Mouse (Mus musculus): ENCODE measurements at regions not wholly inside any gene's neighbourhood (a gene's known extent, or its start where the extent isn't known, plus 50 kb on each side); places are given as distances from the start of the nearest gene placed in this dataset.
"Not testable (repeated sequence)": the region's sequence is repeated elsewhere in the genome, so short reads cannot be mapped to it uniquely, and the experiment has no call there.

DNA sequence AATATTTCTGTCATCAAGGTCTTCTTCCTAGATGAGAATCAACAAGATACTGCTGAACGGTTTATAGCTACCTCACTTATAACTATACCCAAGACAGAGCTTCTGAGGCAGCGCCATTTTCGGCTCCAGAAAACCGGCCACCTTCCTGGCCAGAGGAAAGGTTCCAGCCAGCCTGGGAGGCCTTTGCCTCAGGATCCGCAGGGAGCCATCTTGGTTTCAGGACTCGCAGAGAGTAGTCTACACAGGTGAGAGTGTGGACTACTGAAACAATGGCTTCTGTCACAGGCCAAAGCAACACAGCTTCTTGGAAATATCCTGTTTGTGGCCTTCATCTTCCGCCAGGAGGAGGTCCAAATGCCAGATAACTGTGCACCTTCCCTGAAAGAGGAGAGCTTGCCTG lies 447.5 kb downstream of the Kcnt2 start:
- no peak overlapping the region for H3K27ac ChIP-seq (ENCODE audit: insufficient read depth, low read length)
- no peak overlapping the region for H3K4me3 ChIP-seq (replicated peaks; ENCODE audit: insufficient read depth, low read depth, low read length)
- WGBS = 89% methylated on average over 7 of the region's 7 CpGs
- no peak for DNase-seq
- H3K27me3 ChIP-seq (ENCODE audit: control insufficient read depth, insufficient read depth, low read length) = no peaks in the 10 kb centered on the region
- TF ChIP-seq CTCF (IDR thresholded peaks at IDR 0.05; ENCODE audit: borderline replicate concordance, insufficient read depth, low read depth, low read length) (no peak), POLR2A (IDR thresholded peaks at IDR 0.05; ENCODE audit: borderline replicate concordance, insufficient read depth, low read length) (no peak)
- H3K4me1 ChIP-seq (ENCODE audit: control insufficient read depth, insufficient read depth, low read length) = no peaks in the 10 kb centered on the region

DNA sequence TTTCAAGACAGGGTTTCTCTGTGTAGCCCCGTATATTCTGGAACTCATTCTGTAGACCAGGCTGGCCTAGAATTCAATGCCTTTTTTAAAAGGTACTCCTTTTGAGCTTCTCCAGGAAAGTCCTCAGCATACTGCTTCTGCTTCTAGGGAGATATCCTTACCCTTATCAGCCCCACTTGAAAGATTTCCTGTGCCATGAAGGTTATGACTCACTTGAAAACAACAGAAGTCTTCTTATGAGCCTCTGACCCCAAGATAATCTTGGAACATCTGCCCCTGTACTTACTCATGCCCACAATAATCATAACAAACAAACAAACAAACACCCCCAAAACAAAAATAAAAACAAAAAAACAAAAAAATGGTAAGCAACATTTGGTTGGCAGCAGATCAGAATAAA lies 484.2 kb downstream of the Kcnt2 start:
- no peaks in the 10 kb centered on the region for H3K27me3 ChIP-seq (ENCODE audit: control insufficient read depth, insufficient read depth, low read length)
- TF ChIP-seq POLR2A (IDR thresholded peaks at IDR 0.05; ENCODE audit: borderline replicate concordance, insufficient read depth, low read length) = no peak
- TF ChIP-seq CTCF (IDR thresholded peaks at IDR 0.05; ENCODE audit: borderline replicate concordance, insufficient read depth, low read depth, low read length) = no peak
- H3K27ac ChIP-seq (ENCODE audit: insufficient read depth, low read length) = no peak overlapping the region
- DNase-seq = no peak
- H3K4me3 ChIP-seq (replicated peaks; ENCODE audit: insufficient read depth, low read depth, low read length) = no peak overlapping the region
- 100% methylated on average over 1 of the region's 1 CpGs for WGBS
- H3K4me1 ChIP-seq (ENCODE audit: control insufficient read depth, insufficient read depth, low read length) = no peaks in the 10 kb centered on the region

- no peaks in the 10 kb centered on the region for H3K4me1 ChIP-seq (ENCODE audit: control insufficient read depth, insufficient read depth, low read length)
- no peak for DNase-seq
- no peaks in the 10 kb centered on the region for H3K27me3 ChIP-seq (ENCODE audit: control insufficient read depth, insufficient read depth, low read length)
- TF ChIP-seq CTCF (IDR thresholded peaks at IDR 0.05; ENCODE audit: borderline replicate concordance, insufficient read depth, low read depth, low read length) = no peak
- no peak for TF ChIP-seq POLR2A (IDR thresholded peaks at IDR 0.05; ENCODE audit: borderline replicate concordance, insufficient read depth, low read length)
- no peak overlapping the region for H3K27ac ChIP-seq (ENCODE audit: insufficient read depth, low read length)
- no peak overlapping the region for H3K4me3 ChIP-seq (replicated peaks; ENCODE audit: insufficient read depth, low read depth, low read length)
- WGBS = 62% methylated on average over 3 of the region's 3 CpGs
Observed at GRCm38 (mm10) chr1:140739001-140739728, 493.2 kb downstream of the Kcnt2 start.

DNA sequence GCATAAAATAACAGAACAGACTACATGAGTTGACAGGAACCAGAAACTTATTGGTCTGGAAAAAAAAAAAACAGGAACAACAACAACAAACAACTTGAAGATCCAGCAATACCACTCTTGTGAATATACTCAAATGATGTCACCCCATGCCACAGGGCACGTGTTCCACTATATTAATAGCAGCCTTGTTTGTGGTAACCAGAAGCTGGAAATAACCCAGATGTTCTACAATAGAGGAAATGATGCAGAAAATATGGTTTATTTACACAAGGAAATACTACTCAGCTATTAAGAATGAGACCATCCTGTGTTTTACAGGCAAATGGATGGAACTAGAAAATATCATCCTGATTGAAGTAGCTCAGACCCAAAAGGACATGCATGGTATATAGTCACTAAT lies 494.1 kb downstream of the Kcnt2 start:
- 38% methylated on average over 1 of the region's 1 CpGs for WGBS
- DNase-seq = no peak
- Histone ChIP-seq H3K27ac (ENCODE audit: insufficient read depth, low read length) (no peak overlapping the region), H3K4me1 (ENCODE audit: control insufficient read depth, insufficient read depth, low read length) (no peaks in the 10 kb centered on the region), H3K4me3 (replicated peaks; ENCODE audit: insufficient read depth, low read depth, low read length) (no peak overlapping the region), H3K27me3 (ENCODE audit: control insufficient read depth, insufficient read depth, low read length) (no peaks in the 10 kb centered on the region)
- no peak for TF ChIP-seq CTCF (IDR thresholded peaks at IDR 0.05; ENCODE audit: borderline replicate concordance, insufficient read depth, low read depth, low read length)
- TF ChIP-seq POLR2A (IDR thresholded peaks at IDR 0.05; ENCODE audit: borderline replicate concordance, insufficient read depth, low read length) = no peak

DNA sequence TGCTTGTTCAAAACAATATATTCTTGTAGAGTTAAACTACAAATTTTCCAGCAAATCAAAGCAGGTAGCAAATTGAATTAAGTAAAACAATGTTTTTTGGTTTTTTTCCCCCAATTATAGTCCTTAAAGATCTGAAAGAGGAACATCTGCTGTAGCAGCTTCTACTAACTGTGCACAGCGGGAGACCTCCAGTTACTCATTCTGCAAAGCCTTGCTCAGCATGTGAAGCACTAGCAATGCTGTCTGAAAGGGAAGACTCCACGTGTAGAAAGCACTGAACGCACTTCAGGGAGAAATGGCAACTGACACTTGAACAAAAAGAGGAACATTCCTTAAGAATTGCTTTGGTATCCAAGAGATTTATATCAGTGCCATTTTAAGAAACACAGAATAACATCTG lies 502.1 kb downstream of the Kcnt2 start:
- TF ChIP-seq POLR2A (IDR thresholded peaks at IDR 0.05; ENCODE audit: borderline replicate concordance, insufficient read depth, low read length) (no peak), CTCF (IDR thresholded peaks at IDR 0.05; ENCODE audit: borderline replicate concordance, insufficient read depth, low read depth, low read length) (no peak)
- Histone ChIP-seq H3K27me3 (ENCODE audit: control insufficient read depth, insufficient read depth, low read length) (no peaks in the 10 kb centered on the region), H3K4me1 (ENCODE audit: control insufficient read depth, insufficient read depth, low read length) (no peaks in the 10 kb centered on the region), H3K27ac (ENCODE audit: insufficient read depth, low read length) (no peak overlapping the region), H3K4me3 (replicated peaks; ENCODE audit: insufficient read depth, low read depth, low read length) (no peak overlapping the region)
- peak in 1 of 2 experiments; percentile 24 for DNase-seq
- WGBS = 2% methylated on average over 3 of the region's 3 CpGs

DNA sequence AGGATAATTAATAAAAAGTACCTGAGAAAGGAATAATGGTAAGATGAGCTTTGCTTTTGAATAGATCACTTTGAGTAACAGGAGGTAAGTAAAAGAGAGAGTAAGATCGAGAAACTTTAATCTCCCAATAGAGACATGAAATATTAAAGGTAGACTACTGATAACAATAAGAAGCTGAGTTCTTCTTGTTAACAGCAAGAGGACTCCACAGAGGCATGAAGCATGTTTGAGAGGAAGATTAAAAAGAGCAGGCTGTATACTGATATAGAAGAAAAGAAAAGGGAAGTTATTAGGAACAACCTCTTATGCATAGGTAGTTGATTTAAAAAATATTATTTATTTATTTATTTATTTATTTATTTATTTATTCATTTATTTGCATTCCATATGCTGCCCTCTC lies 519.9 kb downstream of the Kcnt2 start:
- no peak for DNase-seq

GRCm38 (mm10) chr1:140773769-140774168 lies 527.8 kb downstream of the Kcnt2 start:
- H3K4me1 ChIP-seq (ENCODE audit: control insufficient read depth, insufficient read depth, low read length); DNase-seq; H3K27me3 ChIP-seq (ENCODE audit: control insufficient read depth, insufficient read depth, low read length); H3K27ac ChIP-seq (ENCODE audit: insufficient read depth, low read length); H3K4me3 ChIP-seq (replicated peaks; ENCODE audit: insufficient read depth, low read depth, low read length): not testable (repeated sequence)
- WGBS = 78% methylated on average over 4 of the region's 4 CpGs

More for the DNA sequence above, 519.9 kb downstream of the Kcnt2 start:
- no peak for TF ChIP-seq POLR2A (IDR thresholded peaks at IDR 0.05; ENCODE audit: borderline replicate concordance, insufficient read depth, low read length)
- no peak for TF ChIP-seq CTCF (IDR thresholded peaks at IDR 0.05; ENCODE audit: borderline replicate concordance, insufficient read depth, low read depth, low read length)
- H3K4me1 ChIP-seq (ENCODE audit: control insufficient read depth, insufficient read depth, low read length) = no peaks in the 10 kb centered on the region
- no peaks in the 10 kb centered on the region for H3K27me3 ChIP-seq (ENCODE audit: control insufficient read depth, insufficient read depth, low read length)
- no peak overlapping the region for H3K4me3 ChIP-seq (replicated peaks; ENCODE audit: insufficient read depth, low read depth, low read length)
- WGBS = 98% methylated on average over 1 of the region's 1 CpGs
- no peak overlapping the region for H3K27ac ChIP-seq (ENCODE audit: insufficient read depth, low read length)

GRCm38 (mm10) chr1:140810170-140810569 lies 564.2 kb downstream of the Kcnt2 start:
- no peak for DNase-seq
- Histone ChIP-seq H3K27me3 (ENCODE audit: control insufficient read depth, insufficient read depth, low read length) (no peaks in the 10 kb centered on the region), H3K4me1 (ENCODE audit: control insufficient read depth, insufficient read depth, low read length) (no peaks in the 10 kb centered on the region), H3K4me3 (replicated peaks; ENCODE audit: insufficient read depth, low read depth, low read length) (no peak overlapping the region), H3K27ac (ENCODE audit: insufficient read depth, low read length) (no peak overlapping the region)
- TF ChIP-seq POLR2A (IDR thresholded peaks at IDR 0.05; ENCODE audit: borderline replicate concordance, insufficient read depth, low read length) (no peak), CTCF (IDR thresholded peaks at IDR 0.05; ENCODE audit: borderline replicate concordance, insufficient read depth, low read depth, low read length) (no peak)
- 74% methylated on average over 5 of the region's 5 CpGs for WGBS
